Mouse (Mus musculus) stomach, embryonic 16.5 days (tissue): ENCODE measurements around the gene Plppr2. TPM values are rescaled to one million over a fixed set of nuclear protein-coding genes. Genes with fewer than 3 reads are reported as not detected.

Experiments used
- ATAC-seq: fragments of 200-750 bp; cut with Nextera tagmentation; 2 replicates; pipeline ENCODE4 v1.8.0; 2017; ENCODE audit warnings: moderate number of reproducible peaks, moderate TSS enrichment; ENCODE audit not compliant: insufficient read depth, low FRiP score
- H3K27ac ChIP-seq: fragments of 300-500 bp; sonication (generic); 2 replicates; pipeline ENCODE4 v1.5.1; 2014; ENCODE audit warnings: low read length
- H3K27me3 ChIP-seq: fragments of 300-500 bp; sonication (generic); 2 replicates; pipeline ENCODE4 v1.6.1; 2014; ENCODE audit warnings: low read length, control low read depth, mixed read lengths; ENCODE audit not compliant: control insufficient read depth, insufficient read depth
- H3K36me3 ChIP-seq: fragments of 300-500 bp; sonication (generic); 2 replicates; pipeline ENCODE4 v1.6.1; 2014; ENCODE audit warnings: low read length; ENCODE audit not compliant: control insufficient read depth, insufficient read depth
- H3K4me1 ChIP-seq: fragments of 300-500 bp; sonication (generic); 2 replicates; pipeline ENCODE4 v1.6.1; 2014; ENCODE audit warnings: low read length, control low read depth, mixed read lengths; ENCODE audit not compliant: control insufficient read depth, insufficient read depth
- H3K4me2 ChIP-seq: fragments of 300-500 bp; sonication (generic); 2 replicates; pipeline ENCODE4 v1.6.1; 2014; ENCODE audit warnings: low read depth, low read length, mixed read lengths
- H3K4me3 ChIP-seq: fragments of 300-500 bp; sonication (generic); replicated peaks from 2 replicates; pipeline ENCODE4 v1.5.1; 2014; ENCODE audit warnings: mild to moderate bottlenecking, low read length
- H3K9ac ChIP-seq: fragments of 300-500 bp; sonication (generic); 2 replicates; pipeline ENCODE4 v1.6.1; 2014; ENCODE audit warnings: low read length
- H3K9me3 ChIP-seq: fragments of 300-500 bp; sonication (generic); replicated peaks from 2 replicates; pipeline ENCODE4 v1.6.1; 2016; ENCODE audit warnings: low read length, control low read depth; ENCODE audit not compliant: control insufficient read depth
- WGBS: fragments of 180-500 bp; shearing (Covaris S2); extraction: QIAGEN DNeasy Blood & Tissue Kit; methylation state at CpG from one replicate; pipeline ENCODE4 v1.1.7; 2014; 5-methylcytosine and 5-hydroxymethylcytosine counted together
- polyA plus RNA-seq: library from polyadenylated mRNA; unstranded; fragments of >200 nt; fragmentation: Nextera tagmentation; extraction: Ambion mirVana; gene quantifications from 2 replicates; pipeline ENCODE4 v1.2.1, GENCODE M21; 2015

Gene Plppr2
- polyA plus RNA-seq: 6.9 and 7.1 TPM in 2 replicates

DNA sequence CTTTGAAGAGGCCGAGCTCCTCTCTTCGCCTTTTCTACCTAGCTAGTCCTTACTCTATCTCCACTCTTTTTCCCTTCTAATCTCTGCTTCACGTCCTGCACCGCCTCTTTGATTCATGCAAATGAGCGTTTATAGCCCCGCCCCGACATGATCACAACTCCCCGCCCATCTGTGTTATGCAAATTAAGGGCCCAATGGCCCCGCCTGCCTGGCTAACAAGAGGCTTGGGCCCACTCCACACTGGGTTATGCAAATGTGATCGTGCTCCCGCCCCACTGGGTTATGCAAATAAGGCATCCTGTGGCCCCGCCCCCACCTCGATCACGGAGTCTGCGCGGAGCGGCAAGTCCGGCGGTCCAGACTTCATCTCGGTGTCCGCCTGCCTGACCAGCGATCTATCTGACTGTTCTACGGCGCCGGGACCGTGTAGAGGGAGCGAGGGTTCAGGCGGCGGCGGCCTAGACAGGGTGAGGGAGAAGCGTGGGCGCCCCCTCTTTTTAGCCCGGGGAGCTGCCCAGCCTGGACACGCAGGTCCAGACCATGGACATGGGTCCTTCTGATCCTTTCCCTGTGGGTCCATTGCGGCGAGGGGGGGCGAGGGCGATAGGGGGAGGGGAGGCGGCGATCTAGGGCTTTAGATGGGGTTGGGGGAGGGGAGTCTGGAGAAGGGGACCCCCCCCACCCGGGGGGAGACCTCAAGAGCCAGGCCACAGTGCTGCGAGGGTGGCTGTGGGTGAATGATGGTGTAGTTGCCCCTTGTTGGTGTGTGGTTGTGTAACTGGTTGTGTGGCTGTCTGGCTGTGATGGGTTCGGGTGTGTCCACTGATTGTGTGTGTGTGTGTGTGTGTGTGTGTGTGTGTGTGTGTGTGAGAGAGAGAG lies at the start of gene Plppr2:
TSS of gene Plppr2 (plus strand) at position 342 of the 879 bp plus-strand sequence.
- ATAC-seq: peak; percentile 97
- Histone ChIP-seq H3K4me1 (0 out of 2 replicates have a peak, but pooled peaks cover 6% of the 10 kb centered on the region), H3K9ac (peak within 1 kb of the TSS; percentile 75), H3K9me3 (no peaks in the 10 kb centered on the region), H3K4me2 (peak within 1 kb of the TSS; percentile 75), H3K36me3 (no peaks in the 10 kb centered on the region), H3K27me3 (no peaks in the 10 kb centered on the region), H3K4me3 (peak within 1 kb of the TSS; percentile 62), H3K27ac (0 out of 2 replicates have a peak within 1 kb of the TSS, but pooled peaks have one; percentile 35)
- 2% methylated on average over 42 of the region's 43 CpGs for WGBS

- 52% methylated on average over 3 of the region's 3 CpGs for WGBS
- H3K4me3 ChIP-seq: no peak overlapping the region
- H3K9ac ChIP-seq: no peak overlapping the region
- no peaks in the 10 kb centered on the region for H3K4me1 ChIP-seq
- H3K9me3 ChIP-seq: no peaks in the 10 kb centered on the region
- H3K4me2 ChIP-seq: no peak overlapping the region
- no peak for ATAC-seq
- H3K27me3 ChIP-seq: no peaks in the 10 kb centered on the region
- no peaks in the 10 kb centered on the region for H3K36me3 ChIP-seq
- no peak overlapping the region for H3K27ac ChIP-seq
Observed at GRCm38 (mm10) chr9:21889229-21889628, 47.6 kb upstream of the Plppr2 start.

- peaks cover 6% of the 10 kb centered on the region; the same call in 1 of the 2 replicates for H3K27me3 ChIP-seq
- no peaks in the 10 kb centered on the region for H3K9me3 ChIP-seq
- no peak overlapping the region; the same call in 1 of the 2 replicates for H3K27ac ChIP-seq
- H3K36me3 ChIP-seq: no peaks in the 10 kb centered on the region
- peak; percentile 83 for ATAC-seq
- no peaks in the 10 kb centered on the region for H3K4me1 ChIP-seq
- H3K4me3 ChIP-seq: peak overlapping the region; percentile 56
- H3K9ac ChIP-seq: peak overlapping the region; percentile 61
- H3K4me2 ChIP-seq: peak overlapping the region; percentile 61
- WGBS: 11% methylated on average over 10 of the region's 10 CpGs
Observed at GRCm38 (mm10) chr9:21901223-21901820, 35.5 kb upstream of the Plppr2 start.

- Histone ChIP-seq H3K9ac (no peak overlapping the region), H3K27ac (no peak overlapping the region), H3K36me3 (no peaks in the 10 kb centered on the region), H3K9me3 (no peaks in the 10 kb centered on the region), H3K4me3 (no peak overlapping the region), H3K4me2 (no peak overlapping the region), H3K27me3 (peaks cover 6% of the 10 kb centered on the region; the same call in 1 of the 2 replicates), H3K4me1 (no peaks in the 10 kb centered on the region)
- no peak for ATAC-seq
- WGBS: 79% methylated on average over 4 of the region's 4 CpGs
Observed at GRCm38 (mm10) chr9:21904031-21904430, 32.8 kb upstream of the Plppr2 start.

DNA sequence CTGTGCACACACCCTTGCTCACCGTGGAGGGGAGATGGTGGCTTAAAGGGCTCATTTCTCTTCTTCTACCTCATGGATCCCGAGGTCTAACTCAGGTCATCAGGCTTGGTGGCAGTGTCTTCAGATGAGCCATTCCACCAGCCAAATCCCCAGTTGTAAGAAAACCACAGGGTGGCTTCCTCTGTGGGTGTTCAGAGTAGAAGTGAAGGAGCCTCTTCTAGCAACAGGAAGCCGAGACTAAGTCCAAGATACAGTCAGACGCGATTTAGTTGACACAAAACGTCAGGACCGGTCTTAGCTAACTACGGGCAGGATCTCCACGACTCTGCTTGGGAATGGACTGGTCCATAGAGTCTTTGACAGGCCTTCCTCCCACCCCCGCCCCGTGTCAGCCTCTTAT lies 28.6 kb upstream of the Plppr2 start:
- no peaks in the 10 kb centered on the region for H3K4me1 ChIP-seq
- 74% methylated on average over 11 of the region's 11 CpGs for WGBS
- no peak for ATAC-seq
- H3K9me3 ChIP-seq: no peaks in the 10 kb centered on the region
- H3K27me3 ChIP-seq: no peaks in the 10 kb centered on the region; the same call in 1 of the 2 replicates
- no peaks in the 10 kb centered on the region for H3K36me3 ChIP-seq
- no peak overlapping the region for H3K27ac ChIP-seq
- H3K9ac ChIP-seq: no peak overlapping the region
- H3K4me3 ChIP-seq: no peak overlapping the region
- H3K4me2 ChIP-seq: no peak overlapping the region

- ATAC-seq: no peak
- H3K36me3 ChIP-seq: no peaks in the 10 kb centered on the region
- 73% methylated on average over 10 of the region's 10 CpGs for WGBS
Observed at GRCm38 (mm10) chr9:21909474-21910223, 27.2 kb upstream of the Plppr2 start.

DNA sequence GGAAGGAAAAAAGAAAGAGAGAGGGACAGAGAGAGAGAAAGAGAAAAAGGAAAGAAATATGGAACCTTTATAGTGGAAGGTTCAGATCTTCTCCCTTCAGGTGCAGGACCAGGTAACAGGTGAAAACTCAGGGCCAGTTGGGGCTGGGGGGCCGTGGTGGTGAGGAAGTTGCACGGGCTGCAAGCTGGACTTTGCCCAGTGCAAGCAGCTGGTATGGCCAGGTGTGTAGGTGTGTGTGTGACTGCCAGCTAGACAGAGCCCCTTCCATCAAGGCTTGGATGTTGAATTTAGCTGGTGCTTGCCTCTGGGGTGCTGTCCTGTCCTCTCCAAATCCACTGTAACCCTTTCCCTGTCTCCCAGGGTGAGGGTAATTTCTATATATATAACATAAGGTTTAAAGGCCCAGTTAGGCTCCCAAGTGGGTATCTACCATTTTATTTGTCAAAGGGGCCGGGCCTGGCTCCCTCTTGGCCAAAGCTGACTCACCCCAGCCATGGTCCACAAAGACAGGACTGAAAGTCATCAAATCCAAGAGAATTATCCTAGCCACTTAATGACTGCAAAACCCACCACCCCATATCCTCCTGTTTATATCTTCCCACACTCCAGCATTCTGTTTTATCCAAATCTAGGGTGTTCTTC lies 19.9 kb upstream of the Plppr2 start:
- Histone ChIP-seq H3K36me3 (no peaks in the 10 kb centered on the region), H3K9me3 (no peaks in the 10 kb centered on the region), H3K4me1 (no peaks in the 10 kb centered on the region), H3K27me3 (no peaks in the 10 kb centered on the region), H3K27ac (peak overlapping the region; percentile 97), H3K4me3 (peak overlapping the region; percentile 79), H3K9ac (peak overlapping the region; percentile 88; the same call in 1 of the 2 replicates), H3K4me2 (peak overlapping the region; percentile 91)
- WGBS: 54% methylated on average over 3 of the region's 3 CpGs
- no peak for ATAC-seq

More at GRCm38 (mm10) chr9:21909474-21910223, 27.2 kb upstream of the Plppr2 start:
- H3K4me2 ChIP-seq: no peak overlapping the region
- H3K27ac ChIP-seq: no peak overlapping the region
- H3K27me3 ChIP-seq: no peaks in the 10 kb centered on the region; the same call in 1 of the 2 replicates
- H3K4me3 ChIP-seq: no peak overlapping the region
- H3K9ac ChIP-seq: no peak overlapping the region
- H3K4me1 ChIP-seq: no peaks in the 10 kb centered on the region
- H3K9me3 ChIP-seq: no peaks in the 10 kb centered on the region

- H3K9me3 ChIP-seq: no peaks in the 10 kb centered on the region
- ATAC-seq: peak; percentile 54
- peak overlapping the region; percentile 79 for H3K4me3 ChIP-seq
- H3K4me2 ChIP-seq: peak overlapping the region; percentile 91
- H3K9ac ChIP-seq: peak overlapping the region; percentile 88
- H3K36me3 ChIP-seq: no peaks in the 10 kb centered on the region
- no peaks in the 10 kb centered on the region for H3K4me1 ChIP-seq
- peak overlapping the region; percentile 97 for H3K27ac ChIP-seq
- H3K27me3 ChIP-seq: no peaks in the 10 kb centered on the region
- 1% methylated on average over 35 of the region's 35 CpGs for WGBS
Observed at GRCm38 (mm10) chr9:21917493-21918034, 19.3 kb upstream of the Plppr2 start.
